Mouse (Mus musculus) liver, embryonic 14.5 days (tissue): ENCODE measurements at regions not wholly inside any gene's neighbourhood (a gene's known extent, or its start where the extent isn't known, plus 50 kb on each side); places are given as distances from the start of the nearest gene placed in this dataset.

Source experiments
- ATAC-seq: fragments of 200-750 bp; cut with Nextera tagmentation; 2 replicates; pipeline ENCODE4 v1.8.0; 2017; ENCODE audit warnings: moderate number of reproducible peaks, mild to moderate bottlenecking, moderate library complexity; ENCODE audit not compliant: insufficient read depth
- DNase-seq, 3 experiments: peaks; one replicate each; pipeline ENCODE4 v3.0.0-alpha.2; 2012 to 2013; ENCODE audit warnings: low read depth in 3 of 3, low spot score in 3 of 3
- H3K27ac ChIP-seq: fragments of 300-500 bp; sonication (generic); 2 replicates; pipeline ENCODE4 v1.5.1; 2014; ENCODE audit warnings: moderate library complexity, mild to moderate bottlenecking, control low read depth, inconsistent platforms
- H3K27me3 ChIP-seq: fragments of 300-500 bp; sonication (generic); 2 replicates; pipeline ENCODE4 v1.6.1; 2014; ENCODE audit warnings: mild to moderate bottlenecking, low read length, moderate library complexity; ENCODE audit not compliant: control insufficient read depth, insufficient read depth
- H3K36me3 ChIP-seq: fragments of 300-500 bp; sonication (generic); replicated peaks from 2 replicates; pipeline ENCODE4 v1.6.1; 2014; ENCODE audit warnings: low read depth; ENCODE audit not compliant: control insufficient read depth, insufficient read depth
- H3K4me1 ChIP-seq, 2 experiments: fragments of 200-500 bp in 1 of 2; fragments of 300-500 bp in 1 of 2; sonication (generic) in 1 of 2; replicated peaks; 2 replicates each; pipeline ENCODE4 v1.6.1; 2012 to 2014; ENCODE audit warnings: antibody characterized with exemption in 1 of 2, inconsistent platforms in 1 of 2, low read length in 1 of 2; ENCODE audit not compliant: control insufficient read depth in 2 of 2, insufficient read depth in 2 of 2
- H3K4me2 ChIP-seq: fragments of 300-500 bp; sonication (generic); 2 replicates; pipeline ENCODE4 v1.6.1; 2014; ENCODE audit warnings: low read depth, mild to moderate bottlenecking, control low read depth, moderate library complexity
- H3K4me3 ChIP-seq, 2 experiments: fragments of 200-500 bp in 1 of 2; fragments of 300-500 bp in 1 of 2; sonication (generic) in 1 of 2; 2 replicates each; pipeline ENCODE4 v1.5.1; 2012 to 2014; ENCODE audit warnings: low read depth in 2 of 2, low read length in 2 of 2, mild to moderate bottlenecking in 2 of 2, control low read depth in 1 of 2, inconsistent platforms in 1 of 2, moderate library complexity in 1 of 2; ENCODE audit not compliant: insufficient read depth in 1 of 2
- H3K9ac ChIP-seq: fragments of 300-500 bp; sonication (generic); replicated peaks from 2 replicates; pipeline ENCODE4 v1.6.1; 2014; ENCODE audit warnings: mild to moderate bottlenecking, control low read depth, moderate library complexity
- H3K9me3 ChIP-seq: fragments of 300-500 bp; sonication (generic); 2 replicates; pipeline ENCODE4 v1.6.1; 2016; ENCODE audit warnings: low read length, mixed read lengths; ENCODE audit not compliant: control insufficient read depth
- CTCF ChIP-seq: IDR thresholded peaks from 2 replicates; pipeline ENCODE4 v1.5.1; 2016; ENCODE audit warnings: antibody characterized with exemption, low read depth, control low read depth
- EP300 ChIP-seq: IDR thresholded peaks from 2 replicates; pipeline ENCODE4 v1.6.1; 2016; ENCODE audit warnings: antibody characterized with exemption, low read depth
- WGBS: fragments of 180-500 bp; shearing (Covaris S2); extraction: QIAGEN DNeasy Blood & Tissue Kit; methylation state at CpG from one replicate; pipeline ENCODE4 v1.1.7; 2014; ENCODE audit not compliant: insufficient replicate concordance; 5-methylcytosine and 5-hydroxymethylcytosine counted together

DNA sequence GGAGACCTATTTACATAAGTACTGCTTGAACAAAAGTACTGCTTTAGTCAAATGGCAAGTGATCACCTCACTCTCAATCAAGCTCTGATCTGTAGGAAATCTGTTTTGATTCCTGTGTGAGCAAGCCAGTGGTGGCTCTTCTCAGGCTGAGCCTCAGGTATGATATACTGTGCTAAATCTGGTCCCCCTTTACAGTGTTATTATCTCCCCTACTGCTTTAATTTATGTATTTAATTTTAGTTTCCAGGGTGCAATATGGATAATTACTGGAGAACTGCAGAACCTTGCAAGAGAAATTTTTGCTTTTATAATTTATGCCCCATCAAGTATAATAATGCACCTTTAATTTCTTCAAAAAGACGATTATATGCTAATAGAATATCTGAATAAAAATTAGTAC, 341.3 kb upstream of the Alcam start:
- DNase-seq (no peak), ATAC-seq (no peak)
- Histone ChIP-seq H3K4me3 (no peak overlapping the region), H3K9ac (no peak overlapping the region), H3K27ac (no peak overlapping the region), H3K4me1 (no peaks in the 10 kb centered on the region), H3K9me3 (no peaks in the 10 kb centered on the region), H3K36me3 (no peaks in the 10 kb centered on the region), H3K27me3 (no peaks in the 10 kb centered on the region), H3K4me2 (no peak overlapping the region)
- no peak for TF ChIP-seq CTCF
- TF ChIP-seq EP300: no peak
- WGBS: 53% methylated on average over 1 of the region's 1 CpGs

GRCm38 (mm10) chr16:52789946-52790345, 336.1 kb upstream of the Alcam start:
- ATAC-seq (no peak), DNase-seq (no peak)
- no peak for TF ChIP-seq CTCF
- TF ChIP-seq EP300: no peak
- H3K27ac ChIP-seq: no peak overlapping the region
- H3K4me1 ChIP-seq: no peaks in the 10 kb centered on the region
- no peak overlapping the region for H3K9ac ChIP-seq
- H3K9me3 ChIP-seq: no peaks in the 10 kb centered on the region
- no peaks in the 10 kb centered on the region for H3K36me3 ChIP-seq
- no peaks in the 10 kb centered on the region for H3K27me3 ChIP-seq
- H3K4me2 ChIP-seq: no peak overlapping the region
- no peak overlapping the region for H3K4me3 ChIP-seq
- 35% methylated on average over 1 of the region's 1 CpGs for WGBS

GRCm38 (mm10) chr16:52747744-52748143, 293.9 kb upstream of the Alcam start:
- WGBS: 64% methylated on average over 3 of the region's 3 CpGs
- Histone ChIP-seq H3K9me3 (no peaks in the 10 kb centered on the region), H3K27me3 (no peaks in the 10 kb centered on the region), H3K4me3 (no peak overlapping the region), H3K9ac (no peak overlapping the region), H3K4me2 (no peak overlapping the region), H3K36me3 (no peaks in the 10 kb centered on the region), H3K27ac (no peak overlapping the region), H3K4me1 (no peaks in the 10 kb centered on the region)
- DNase-seq (no peak), ATAC-seq (no peak)
- TF ChIP-seq CTCF (no peak), EP300 (no peak)

- ATAC-seq: no peak
- no peaks in the 10 kb centered on the region for H3K27me3 ChIP-seq
- H3K9ac ChIP-seq: no peak overlapping the region
- H3K4me3 ChIP-seq: no peak overlapping the region
- no peaks in the 10 kb centered on the region for H3K36me3 ChIP-seq
- no peak overlapping the region for H3K4me2 ChIP-seq
- no peaks in the 10 kb centered on the region for H3K4me1 ChIP-seq
- H3K27ac ChIP-seq: no peak overlapping the region
- TF ChIP-seq CTCF: no peak
- TF ChIP-seq EP300: no peak
- no peak for DNase-seq
- 56% methylated on average over 3 of the region's 3 CpGs for WGBS
- no peaks in the 10 kb centered on the region for H3K9me3 ChIP-seq
These were observed 292.3 kb upstream of the Alcam start for GRCm38 (mm10) chr16:52746186-52746585.

DNA sequence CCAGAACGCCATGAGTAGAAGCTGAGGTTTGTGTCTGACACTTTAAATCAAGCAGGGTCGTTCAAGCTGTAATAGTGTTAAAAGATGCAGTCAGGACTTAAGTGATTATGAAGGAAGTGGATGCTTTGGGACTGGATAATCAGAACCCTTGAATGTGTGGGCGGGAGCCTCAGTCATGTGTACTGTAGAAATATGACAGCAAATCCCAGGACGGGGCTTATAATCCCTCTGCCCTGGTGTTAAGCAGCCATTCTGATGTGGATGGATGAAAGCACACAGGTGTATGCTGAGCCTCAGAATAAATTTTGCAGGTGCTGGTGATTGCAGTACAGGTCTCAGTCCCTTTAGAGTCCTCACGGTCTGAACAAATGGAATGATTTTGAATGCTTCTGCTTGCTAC, 290.8 kb upstream of the Alcam start:
- TF ChIP-seq EP300: no peak
- no peak for TF ChIP-seq CTCF
- no peaks in the 10 kb centered on the region for H3K9me3 ChIP-seq
- H3K9ac ChIP-seq: no peak overlapping the region
- H3K27me3 ChIP-seq: no peaks in the 10 kb centered on the region
- no peak overlapping the region for H3K27ac ChIP-seq
- no peak for DNase-seq
- no peak for ATAC-seq
- no peak overlapping the region for H3K4me3 ChIP-seq
- no peak overlapping the region for H3K4me2 ChIP-seq
- H3K36me3 ChIP-seq: no peaks in the 10 kb centered on the region
- whole genome bisulfite sequencing: 71% methylated on average over 5 of the region's 5 CpGs
- H3K4me1 ChIP-seq: no peaks in the 10 kb centered on the region
